Mouse (Mus musculus) layer of hippocampus, adult 11-12 months (tissue): Measurements from ENCODE around the gene Lef1.

Experiments
- DNase-seq: peaks from one replicate; pipeline ENCODE4 v3.0.0; 2022; ENCODE audit warnings: low spot score

The Lef1 gene

GRCm38 (mm10) chr3:131107301-131108093 is 2.8 kb upstream of the Lef1 start:
- no peak for DNase-seq

GRCm38 (mm10) chr3:131108094-131108653 is 2.1 kb upstream of the Lef1 start:
- no peak for DNase-seq

DNA sequence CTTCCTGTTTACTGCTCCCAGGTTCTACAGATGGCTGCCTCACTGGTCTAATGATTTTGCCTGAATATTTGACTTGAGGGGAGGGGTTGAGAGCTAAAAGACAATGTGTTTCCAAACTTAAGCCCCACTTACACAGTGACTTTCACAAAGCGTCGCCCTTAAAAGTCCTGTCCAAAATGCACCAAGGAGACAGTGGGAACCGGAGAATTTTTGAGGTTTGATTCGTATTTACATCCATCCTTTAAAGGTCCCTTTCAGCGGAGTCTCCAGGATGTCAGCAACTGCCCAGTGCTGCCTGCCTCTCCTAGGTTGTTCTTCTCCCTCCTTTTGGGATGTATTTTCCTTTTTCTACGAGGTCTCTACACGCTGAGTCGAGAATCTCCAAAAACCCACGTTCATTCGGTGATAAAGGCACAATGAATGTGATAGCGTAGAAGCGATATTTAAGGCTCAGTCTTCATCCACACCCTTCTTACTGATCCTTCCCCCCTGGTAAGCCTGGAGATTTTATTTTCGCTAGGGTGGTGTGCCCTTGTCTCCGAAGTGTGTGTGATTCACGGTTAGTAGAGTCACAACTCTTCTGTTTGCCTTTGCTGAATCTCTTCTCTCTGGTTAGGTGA is 1.1 kb upstream of the Lef1 start:
- no peak for DNase-seq

DNA sequence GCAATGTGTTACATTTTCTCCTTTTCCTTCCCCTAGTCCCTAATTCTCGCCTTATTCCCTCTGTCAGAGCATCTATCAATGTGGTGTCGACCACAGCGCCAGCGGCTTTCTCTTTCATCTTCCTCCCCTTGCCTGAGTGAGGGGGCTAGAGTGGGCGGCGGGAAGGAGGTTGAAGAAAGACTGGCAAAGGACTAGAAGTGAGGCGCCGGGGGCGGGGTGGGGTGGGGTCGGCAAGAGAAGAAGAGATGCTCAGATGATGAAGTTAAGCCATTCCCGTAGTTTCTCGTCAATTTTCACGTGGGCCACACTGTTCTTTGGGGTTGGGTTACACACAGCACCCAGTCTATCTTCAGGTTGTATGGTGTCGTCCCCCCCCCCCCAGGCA is 593 bp upstream of the Lef1 start:
- no peak for DNase-seq

DNA sequence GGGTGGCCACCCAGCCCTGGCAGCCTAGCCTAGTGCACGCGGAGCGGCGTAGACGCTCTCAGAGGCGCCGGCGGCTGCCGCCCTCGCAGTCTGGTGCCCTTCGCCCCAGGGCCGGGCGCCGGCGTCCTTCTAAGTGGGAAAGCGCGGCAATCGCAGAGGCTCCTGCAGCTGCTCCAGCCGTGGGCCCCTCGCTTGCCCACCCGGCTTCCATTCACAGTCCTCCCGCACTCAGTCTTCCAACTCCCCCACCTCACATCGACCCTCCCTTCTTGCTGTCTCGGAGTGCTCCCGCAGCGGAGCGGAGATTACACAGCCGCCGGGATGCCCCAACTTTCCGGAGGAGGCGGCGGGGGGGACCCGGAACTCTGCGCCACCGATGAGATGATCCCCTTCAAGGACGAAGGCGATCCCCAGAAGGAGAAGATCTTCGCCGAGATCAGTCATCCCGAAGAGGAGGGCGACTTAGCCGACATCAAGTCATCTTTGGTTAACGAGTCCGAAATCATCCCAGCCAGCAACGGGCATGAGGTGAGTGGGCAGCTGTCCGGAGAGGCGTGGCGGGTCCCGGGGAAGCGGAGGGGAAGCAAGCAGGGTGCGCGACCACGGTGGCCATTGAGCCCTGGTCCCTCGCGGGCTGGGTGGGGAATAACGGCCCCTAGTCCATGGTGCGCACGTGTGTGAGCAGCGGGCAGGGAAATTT is 1.0 kb downstream of the Lef1 start:
- DNase-seq: no peak

- DNase-seq: no peak
Observed at GRCm38 (mm10) chr3:131111851-131112572, 1.7 kb downstream of the Lef1 start.

- DNase-seq: no peak
Observed at GRCm38 (mm10) chr3:131112573-131112955, 2.3 kb downstream of the Lef1 start.

- no peak for DNase-seq
Observed at GRCm38 (mm10) chr3:131113029-131113428, 2.8 kb downstream of the Lef1 start.

DNA sequence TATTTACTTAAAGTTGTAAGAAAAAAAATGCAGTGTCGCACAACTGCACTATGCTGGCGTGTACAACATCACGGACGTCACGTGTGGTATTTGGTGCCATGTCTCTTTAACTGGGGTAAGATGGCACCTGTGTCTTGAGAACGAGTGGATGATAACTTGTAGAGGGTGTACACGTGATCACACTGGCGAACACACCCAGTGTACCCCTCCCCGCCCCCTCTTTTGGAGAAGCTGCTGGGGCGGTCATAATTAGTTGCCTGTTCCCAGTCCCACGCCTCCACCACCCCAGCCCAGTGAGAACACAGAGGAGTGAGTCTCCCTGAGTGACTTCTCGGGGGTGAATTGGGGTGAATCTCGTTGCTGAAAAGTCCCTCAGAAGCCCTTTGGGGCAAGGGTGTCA is 5.8 kb downstream of the Lef1 start:
- DNase-seq: no peak

- no peak for DNase-seq
Observed at GRCm38 (mm10) chr3:131117352-131117751, 7.1 kb downstream of the Lef1 start.

DNA sequence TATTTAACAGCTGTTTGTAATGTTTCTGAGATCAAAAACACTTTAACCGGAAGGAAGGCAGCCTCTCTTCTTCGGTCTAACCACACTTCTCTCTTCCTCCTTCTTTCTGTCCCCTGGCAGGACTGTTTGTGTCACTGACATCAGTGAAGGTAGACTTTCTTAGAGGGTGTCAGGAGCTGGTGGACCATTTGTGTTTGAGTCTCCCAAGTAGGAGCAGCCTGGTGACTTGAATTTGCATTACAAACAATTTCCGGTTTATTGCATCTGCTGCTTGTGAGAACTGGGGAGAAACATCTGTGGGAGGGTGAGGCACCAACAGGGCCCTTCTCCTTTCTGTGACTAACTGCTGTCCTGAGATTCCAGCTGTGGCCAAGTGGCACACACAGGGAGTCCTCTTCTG is 7.6 kb downstream of the Lef1 start:
- no peak for DNase-seq

DNA sequence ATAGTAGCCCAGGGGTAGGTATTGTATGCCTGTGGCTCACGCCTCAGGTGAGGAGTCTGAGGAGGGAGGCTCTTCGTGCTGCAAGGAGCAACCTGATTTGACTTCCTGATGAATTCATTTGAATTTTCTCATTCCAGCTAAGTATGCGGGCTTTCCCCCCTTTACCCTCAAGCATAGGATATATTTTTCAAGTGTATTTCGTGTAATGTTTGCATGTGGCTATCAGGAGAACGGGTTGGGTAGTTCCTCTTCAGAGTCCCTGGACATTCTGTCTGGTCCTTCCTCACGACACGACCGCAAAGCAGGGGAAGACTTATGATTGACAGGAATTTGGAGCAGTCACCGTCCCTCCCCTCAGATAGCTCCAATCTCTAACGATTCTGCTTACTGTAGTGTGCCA is 9.2 kb downstream of the Lef1 start:
- no peak for DNase-seq

DNA sequence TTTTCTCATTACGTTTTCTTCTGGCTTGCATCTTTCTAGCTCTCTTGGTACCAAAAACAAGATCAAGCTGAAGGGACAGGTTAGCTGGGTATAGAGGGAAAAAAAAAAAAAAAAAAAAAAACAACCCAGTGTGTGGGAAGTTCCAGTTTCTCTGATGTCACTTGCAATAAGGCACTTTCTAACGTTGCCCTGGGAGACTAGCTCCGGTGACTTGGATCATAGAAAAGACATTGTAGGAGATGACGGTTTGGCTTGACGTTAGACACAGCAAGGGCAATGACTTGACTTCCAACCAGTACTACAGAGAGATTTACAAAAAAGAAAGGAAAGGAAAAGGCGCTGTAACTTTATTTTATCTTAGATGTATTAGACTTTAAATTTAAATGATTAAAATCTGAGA is 13.2 kb downstream of the Lef1 start:
- DNase-seq: no peak

DNA sequence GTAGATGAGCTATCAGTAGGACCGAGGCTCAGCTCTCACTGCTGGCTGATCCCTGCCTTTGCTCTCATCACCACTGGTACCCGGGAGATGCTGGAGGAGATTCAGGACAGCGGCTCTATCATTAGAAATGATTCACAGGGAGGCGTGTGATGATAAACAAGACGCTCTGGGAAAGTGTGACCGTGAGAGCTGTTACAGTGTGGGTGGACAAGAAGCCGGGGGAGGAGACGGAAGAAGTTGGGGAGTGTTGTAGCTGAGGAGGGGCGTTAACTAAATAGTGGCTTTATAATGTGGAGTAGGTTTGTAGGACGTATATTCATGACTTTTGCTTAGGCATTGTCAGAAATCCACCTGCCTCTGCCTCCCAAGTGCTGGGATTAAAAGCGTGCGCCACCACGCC is 15.6 kb downstream of the Lef1 start:
- no peak for DNase-seq

- no peak for DNase-seq
Observed at GRCm38 (mm10) chr3:131126438-131126837, 16.2 kb downstream of the Lef1 start.

GRCm38 (mm10) chr3:131134003-131134402 is 23.7 kb downstream of the Lef1 start:
- DNase-seq: no peak

- no peak for DNase-seq
Observed at GRCm38 (mm10) chr3:131135434-131135833, 25.2 kb downstream of the Lef1 start.

DNA sequence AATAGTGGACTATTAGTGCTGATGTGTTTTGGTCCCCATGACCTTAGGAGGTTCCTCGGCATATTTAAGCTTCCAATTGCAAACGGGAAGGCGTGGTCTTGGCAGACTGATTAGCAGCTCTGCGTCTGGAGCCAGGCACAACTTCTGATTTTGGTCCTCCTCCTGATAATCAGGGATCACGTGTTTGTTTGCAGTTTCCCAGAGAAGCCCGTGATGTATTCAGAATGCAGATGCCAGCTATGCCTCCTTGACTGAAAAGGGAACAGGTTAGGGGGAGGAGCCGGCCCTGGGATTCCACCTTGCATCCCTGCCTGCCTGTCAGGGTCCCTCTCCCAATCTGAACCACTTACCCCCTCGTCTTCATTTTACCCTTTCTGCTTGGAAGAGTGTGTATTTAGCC is 26.2 kb downstream of the Lef1 start:
- DNase-seq: no peak

DNA sequence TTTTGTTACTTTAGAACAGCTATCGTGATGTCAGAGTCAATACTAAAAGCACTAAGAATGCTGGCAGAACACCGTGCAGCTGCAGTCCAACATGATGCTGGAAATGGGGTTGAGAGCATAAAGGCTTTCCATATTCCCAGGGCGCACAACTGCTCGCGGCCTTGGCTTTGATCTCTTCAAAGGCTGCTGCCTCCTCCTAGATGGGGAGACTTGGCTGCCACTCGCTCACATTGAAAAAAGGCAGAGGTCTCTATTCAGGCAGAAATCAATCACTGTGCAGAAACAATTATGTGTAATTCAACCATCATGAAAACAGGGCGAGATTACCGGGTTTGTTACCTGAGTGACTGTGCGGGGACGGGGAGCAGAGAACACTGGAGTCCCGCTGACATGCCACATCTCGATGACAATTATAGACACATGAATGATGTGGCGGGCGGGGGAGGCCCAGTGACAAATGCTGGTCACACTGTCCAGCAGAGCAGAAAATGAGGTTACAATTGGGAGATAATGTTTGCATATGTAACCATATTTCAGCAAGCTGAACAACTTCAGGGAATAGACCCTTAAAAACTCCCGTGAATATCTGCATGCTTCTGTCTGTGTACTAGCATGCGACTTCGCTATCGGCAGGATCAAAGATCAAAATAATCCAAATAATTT is 27.0 kb downstream of the Lef1 start:
- no peak for DNase-seq

DNA sequence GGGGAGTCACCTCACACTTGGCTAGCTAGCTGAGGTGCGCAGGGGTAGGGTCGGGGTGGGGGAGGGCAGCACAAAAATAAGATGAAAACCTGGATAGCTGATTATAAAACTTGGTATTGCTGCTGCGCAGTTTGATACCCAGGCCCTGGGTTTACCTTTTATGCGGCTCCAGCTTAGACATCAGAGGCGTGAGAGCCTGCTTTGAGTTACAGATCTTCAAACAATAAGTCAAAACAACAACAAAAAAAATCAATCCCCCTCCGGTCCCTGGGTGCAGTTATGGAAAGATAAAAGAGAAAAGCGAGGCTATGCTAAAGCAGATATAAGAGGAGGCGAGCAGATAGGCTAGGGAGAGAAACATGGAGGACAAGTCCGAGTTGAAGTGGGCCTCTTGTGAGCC is 28.0 kb downstream of the Lef1 start:
- DNase-seq: no peak

DNA sequence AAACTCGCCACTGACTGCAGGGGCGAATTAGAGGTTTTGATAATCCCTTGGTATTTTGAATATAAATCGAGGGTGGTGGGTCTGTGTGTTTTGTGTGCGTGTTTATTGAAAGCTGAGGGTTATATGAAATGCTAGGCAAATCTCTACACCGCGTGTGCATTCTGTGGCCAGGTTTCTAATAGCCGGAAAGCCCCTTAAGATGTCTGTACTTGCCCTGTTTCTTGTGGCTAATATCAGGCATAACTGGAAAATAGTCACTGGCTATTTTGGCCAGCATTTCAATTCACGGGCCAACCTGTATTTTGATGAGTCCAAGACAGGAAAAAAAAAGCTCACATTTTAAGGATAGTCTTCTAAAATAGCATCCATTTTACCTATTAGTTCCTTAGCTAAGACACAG is 28.5 kb downstream of the Lef1 start:
- DNase-seq: no peak
